Mouse (Mus musculus): ENCODE results near the gene Dmpk.

DNA sequence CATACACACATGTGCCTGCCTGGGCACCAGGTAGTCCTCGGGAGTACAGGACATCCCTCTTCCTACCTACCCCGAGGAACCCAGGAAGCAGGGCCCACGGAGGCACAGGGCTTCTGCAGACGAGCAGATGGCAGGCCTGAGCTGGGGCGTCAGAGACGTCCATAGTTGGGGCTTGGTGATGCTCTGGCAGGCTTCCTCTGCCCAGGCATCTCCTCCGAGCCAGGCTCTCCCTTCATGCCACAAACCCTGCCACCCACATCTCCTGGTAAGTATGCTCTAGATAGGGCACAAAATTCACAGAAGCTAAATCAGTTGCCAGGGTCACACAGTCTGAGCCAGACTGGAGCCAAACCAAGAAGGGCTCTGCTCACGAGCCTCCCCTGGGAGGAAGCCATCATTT, 33.5 kb upstream of the Dmpk start:
- TF ChIP-seq POLR2A (IDR thresholded peaks at IDR 0.05; ENCODE audit: insufficient read length, low read depth): no peak
- no peak for TF ChIP-seq MYOD1 (IDR thresholded peaks at IDR 0.05; ENCODE audit: control insufficient read depth in 1 of 3, insufficient read length in 2 of 3, low read depth in 2 of 3)
- TF ChIP-seq SRF (IDR thresholded peaks at IDR 0.05; ENCODE audit: control insufficient read depth, insufficient read length, low read depth): no peak
- no peak for TF ChIP-seq MAX (IDR thresholded peaks at IDR 0.05; ENCODE audit: low read depth)
- no peak for TF ChIP-seq TCF12 (IDR thresholded peaks at IDR 0.05; ENCODE audit: insufficient read depth, poor library complexity, severe bottlenecking)
- no peak for TF ChIP-seq CEBPB (IDR thresholded peaks at IDR 0.05; ENCODE audit: insufficient read depth, poor library complexity, severe bottlenecking)
